Mouse (Mus musculus) G1E-ER4 (cell line): ENCODE measurements around the gene Bloc1s4. TPM values are rescaled to one million over a fixed set of nuclear protein-coding genes. Genes with fewer than 3 reads are reported as not detected.

Source experiments
- GATA1 ChIP-seq: IDR thresholded peaks from one replicate; pipeline ENCODE4 v1.8.0; 2012; ENCODE audit warnings: low read length, inconsistent platforms
- polyA plus RNA-seq: library from polyadenylated mRNA; stranded (reverse); fragments of >175 nt; gene quantifications from 2 replicates; pipeline ENCODE4 v1.2.3, GENCODE M21; 2012

Gene Bloc1s4
- polyA plus RNA-seq, 1 experiment = 28.0 TPM

DNA sequence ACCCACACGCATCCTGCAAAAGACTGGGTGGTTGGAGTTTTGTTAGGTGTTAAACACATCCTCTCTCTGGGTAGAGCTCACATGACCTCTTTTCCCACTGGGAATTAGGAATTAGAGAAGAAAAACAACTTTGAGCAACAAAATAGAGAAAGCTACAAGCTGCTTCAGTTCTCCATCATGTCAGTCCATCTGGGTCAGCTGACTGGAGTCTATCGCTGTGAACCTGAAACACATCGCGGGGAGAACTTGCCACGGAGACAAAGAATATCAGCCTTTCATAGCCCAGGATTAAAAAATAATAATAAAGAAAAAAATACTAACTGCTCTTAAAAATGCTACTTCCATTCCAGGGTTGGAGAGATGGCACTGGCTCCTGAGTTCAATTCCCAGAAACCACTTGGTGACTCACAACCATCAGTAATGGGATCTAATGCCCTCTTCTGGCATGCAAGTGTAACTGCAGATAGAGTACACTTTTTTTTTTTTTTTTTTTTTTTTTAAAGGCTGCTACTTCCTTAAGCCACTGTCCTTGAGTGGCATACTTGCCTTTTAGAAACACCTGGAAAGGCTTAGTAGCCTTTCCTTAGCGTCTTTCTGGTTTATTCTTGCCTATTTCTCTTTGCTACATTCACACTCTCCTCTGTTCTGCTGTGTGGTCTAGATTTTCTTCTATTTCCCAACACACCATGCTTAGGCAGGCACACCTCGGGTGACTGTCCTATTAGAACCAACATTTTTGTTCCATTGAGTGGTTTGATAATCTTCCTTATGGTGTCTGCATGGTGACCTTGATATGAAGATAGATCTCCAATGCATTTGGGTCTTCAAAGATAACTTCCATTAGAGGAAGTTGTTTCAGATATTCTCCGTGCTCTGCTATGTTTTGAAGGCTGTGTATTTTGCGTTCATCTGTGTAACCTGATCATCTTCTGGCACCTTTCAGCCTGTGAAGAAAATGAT, 1.9 kb upstream of the Bloc1s4 start:
- TF ChIP-seq GATA1 = peak; percentile 42

DNA sequence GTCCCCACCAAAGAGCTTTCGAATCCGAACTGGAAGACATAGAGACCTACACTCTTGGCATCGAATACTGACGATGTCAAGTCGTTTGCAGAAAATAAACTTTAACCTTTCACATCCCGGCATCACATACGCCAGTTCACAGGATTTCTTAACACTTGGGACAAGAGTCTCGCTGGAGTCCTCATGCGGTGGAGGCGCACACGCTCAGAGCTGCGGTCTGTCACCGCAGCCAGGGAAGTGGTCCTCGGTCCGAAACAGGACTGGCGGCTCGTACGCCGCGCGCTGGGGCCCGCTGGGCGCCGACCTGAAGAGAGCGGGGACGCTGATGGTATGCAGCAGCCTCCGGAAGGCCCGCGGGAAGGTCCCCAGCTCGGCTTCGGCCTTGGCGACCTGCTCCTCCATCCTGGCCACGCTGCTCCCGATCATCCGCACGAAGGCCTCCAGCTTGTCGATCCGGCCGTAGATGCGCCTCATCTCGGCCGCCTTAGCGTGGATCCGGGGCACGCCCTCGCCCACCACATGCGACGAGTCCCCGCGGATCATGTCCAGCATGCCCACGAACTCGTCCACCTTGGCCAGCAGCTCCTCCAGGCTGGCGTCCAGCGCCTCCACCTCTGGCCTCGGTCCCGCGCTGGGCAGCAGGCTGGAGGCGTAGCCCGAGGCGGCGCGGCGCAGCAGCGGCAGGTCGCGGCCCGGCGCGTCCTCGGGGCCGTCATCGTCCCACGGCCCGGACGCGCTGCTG, 485 bp downstream of the Bloc1s4 start:
- TF ChIP-seq GATA1 = no peak

DNA sequence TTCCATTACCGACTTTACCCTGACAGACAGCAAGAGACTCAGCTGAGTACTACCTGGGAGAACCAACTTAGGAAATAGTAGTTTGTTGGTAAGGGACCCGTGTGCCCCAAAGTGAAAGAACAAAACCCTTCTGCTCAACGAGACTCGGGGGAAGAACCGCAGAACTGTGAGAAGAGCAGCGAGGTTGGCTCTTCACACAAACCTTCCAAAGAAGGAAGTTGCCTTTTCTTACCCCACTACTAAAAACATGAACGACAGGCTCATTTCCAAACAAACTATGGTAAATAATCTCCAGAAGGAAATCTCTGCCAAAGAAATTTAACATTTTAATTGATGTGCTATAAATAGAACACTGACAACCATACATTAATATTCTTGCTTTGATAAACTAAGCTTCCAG, 1.4 kb downstream of the Bloc1s4 start:
- TF ChIP-seq GATA1 = no peak

DNA sequence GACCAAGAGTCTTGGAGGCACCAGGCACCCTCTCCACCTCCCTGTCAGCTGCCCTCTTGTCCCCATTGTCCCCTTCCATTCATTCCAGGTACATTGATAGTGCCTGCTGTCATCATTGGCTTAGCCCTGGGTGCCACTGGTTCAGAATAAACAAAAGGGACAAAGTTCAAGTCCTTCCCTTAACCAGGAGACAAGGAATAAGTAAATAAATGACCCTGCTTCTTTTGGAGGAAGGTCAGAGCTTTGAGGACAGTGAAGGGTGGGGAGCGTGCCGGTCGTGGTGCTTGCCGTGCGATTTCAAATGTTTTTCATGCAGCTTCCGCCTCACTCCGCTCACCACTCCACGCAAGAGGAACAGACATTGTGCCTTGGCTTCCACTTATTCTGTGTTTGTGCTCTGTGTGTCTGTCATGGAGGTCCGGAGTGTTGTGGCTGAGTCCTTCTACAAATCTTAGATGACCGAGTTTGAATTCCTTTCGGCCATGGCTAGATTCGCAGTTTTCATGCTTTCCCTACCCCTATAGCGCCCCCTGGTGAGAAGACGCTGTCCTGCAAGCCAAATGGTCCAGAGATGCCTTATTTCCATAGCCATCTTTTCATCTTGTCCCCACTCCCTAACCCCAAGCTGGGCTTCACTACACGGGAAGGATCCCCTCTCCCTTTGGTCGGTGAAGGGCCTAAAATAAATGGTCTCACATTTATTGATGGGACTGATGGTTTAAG, 6.2 kb downstream of the Bloc1s4 start:
- TF ChIP-seq GATA1 = no peak

DNA sequence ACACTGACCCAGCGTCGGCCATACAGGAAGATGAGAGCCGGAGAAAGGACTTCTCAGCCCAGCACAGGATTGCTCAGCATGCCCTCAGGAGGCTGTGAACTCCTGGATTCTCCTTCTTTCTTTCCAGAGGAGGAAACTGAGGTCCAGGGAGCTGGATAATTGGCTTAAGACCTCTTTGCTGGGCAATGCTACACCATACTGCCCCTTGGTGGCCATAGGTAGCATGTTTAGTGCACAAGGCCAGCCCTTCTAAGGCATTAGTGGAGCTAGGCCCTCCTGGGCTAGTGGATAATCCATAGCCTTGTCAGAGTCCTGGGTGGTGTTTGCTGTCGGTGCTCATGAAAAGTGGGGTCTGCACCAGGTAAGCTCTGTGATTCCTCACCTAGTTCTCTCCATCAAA, 8.6 kb downstream of the Bloc1s4 start:
- no peak for TF ChIP-seq GATA1

DNA sequence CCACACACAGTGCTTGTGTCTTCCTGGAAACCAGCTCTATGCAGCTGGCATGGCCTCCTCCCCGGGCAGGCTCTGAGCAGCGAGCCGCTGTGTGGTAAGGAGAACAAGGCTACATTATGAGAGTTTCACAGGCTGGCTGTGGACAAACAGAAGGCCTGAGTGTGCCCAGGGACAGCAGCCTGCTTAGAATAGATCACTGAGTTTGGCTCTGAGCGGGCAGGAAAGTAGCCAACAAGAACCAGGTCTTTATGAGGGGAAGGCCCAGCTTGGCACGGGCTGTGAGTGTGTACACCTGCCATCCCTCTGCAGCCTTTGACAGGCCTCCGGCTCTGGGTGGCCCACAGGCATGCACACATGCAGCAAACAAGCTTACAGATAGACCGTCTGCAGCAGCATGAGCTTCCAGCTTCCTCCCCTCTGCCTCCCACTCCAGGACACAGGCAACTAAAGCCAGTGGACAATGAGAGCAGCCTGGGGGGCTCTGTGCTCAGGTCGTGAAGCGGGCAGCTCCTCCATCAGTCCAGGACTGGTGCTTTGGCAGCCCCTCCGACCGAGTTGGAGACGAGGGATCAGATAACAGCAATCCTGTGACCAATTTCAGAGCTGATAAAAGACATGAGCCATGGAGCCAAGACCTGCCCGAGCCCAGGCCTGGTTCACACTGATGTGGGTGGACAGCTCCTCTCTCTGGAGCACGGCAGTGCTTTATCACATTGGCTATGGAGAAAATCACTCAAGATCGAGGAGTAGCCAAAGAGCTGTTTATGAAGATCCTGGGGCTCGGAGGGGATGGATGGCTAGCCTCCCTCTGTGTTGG, 9.4 kb downstream of the Bloc1s4 start:
- no peak for TF ChIP-seq GATA1

DNA sequence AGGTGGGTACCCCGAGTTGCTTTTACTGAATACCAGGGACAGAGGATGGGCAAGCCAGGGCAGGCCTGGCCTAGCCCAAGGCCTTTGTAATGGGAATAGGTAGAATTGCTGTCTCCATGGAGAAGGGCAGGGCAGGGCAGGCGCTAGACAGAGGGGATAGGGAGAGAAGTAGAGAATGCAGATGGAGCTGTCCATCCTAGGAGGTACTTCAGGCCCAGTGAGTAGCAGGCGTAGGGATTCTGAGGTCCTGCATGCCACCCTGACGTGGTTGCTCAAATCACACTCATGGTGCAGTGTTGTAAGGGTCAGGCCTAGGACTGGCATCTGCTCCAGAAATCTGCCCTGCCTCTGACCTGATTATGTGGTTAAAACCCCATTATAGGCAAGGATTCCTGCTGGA, 10.7 kb downstream of the Bloc1s4 start:
- TF ChIP-seq GATA1 = no peak

DNA sequence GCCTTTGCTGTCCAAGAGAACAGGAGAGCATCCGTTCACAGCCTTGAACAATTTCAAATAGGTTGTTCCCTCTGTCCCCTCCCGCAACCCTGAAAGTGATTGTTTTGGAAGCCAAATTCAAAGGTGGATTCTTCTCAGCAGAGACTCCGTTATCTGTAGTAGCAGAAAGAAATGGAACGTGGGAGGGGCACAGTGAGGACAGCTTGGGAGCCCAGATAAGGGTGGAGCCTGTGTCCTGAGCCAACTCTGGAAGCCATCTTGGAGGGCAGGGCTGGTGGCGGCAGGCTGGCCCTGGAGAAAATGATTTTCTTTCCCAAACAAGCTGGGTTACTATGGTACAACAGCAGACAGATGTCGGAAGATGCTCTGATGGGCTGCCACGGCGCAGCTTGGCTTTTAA, 12.4 kb downstream of the Bloc1s4 start:
- peak; percentile 72 for TF ChIP-seq GATA1

DNA sequence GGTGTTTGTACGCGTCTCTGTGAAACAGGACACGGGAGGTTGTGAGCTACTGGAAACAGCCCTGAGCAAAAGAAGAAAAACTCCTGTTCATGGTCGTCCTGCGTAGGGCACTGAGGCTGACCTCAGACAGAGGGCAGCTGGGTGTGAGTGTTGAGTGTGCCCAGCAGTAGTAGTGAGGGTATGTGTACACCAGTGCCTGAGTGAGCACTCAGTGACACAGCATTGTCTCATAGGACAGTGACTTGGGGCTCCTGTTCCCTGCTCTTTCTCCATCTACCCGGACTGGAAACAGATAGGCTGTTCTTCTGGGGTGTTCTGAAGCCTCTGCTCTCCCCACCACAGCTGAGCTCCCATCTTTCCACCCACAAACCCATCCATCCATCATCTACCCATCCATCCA, 13.3 kb downstream of the Bloc1s4 start:
- no peak for TF ChIP-seq GATA1

DNA sequence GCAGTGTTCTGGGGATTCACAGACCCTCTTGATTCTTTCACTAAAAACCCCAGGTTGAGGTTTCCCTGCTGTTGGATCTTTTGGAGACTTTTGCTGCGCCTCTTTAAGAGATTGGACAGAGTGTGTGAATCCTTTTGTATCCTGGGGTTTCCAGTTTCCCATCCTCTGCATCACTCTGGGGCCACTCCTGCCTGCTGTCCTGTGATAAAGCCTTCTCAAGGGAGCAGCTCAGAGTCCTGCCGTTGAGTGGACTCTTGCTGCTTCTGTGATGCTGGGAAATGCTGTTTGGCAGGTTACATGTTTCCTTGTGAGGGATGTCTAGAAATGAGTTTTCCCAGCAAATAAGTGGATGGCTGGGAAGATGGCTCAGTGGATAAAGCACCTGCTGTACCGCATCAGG, 15.0 kb downstream of the Bloc1s4 start:
- TF ChIP-seq GATA1 = no peak

DNA sequence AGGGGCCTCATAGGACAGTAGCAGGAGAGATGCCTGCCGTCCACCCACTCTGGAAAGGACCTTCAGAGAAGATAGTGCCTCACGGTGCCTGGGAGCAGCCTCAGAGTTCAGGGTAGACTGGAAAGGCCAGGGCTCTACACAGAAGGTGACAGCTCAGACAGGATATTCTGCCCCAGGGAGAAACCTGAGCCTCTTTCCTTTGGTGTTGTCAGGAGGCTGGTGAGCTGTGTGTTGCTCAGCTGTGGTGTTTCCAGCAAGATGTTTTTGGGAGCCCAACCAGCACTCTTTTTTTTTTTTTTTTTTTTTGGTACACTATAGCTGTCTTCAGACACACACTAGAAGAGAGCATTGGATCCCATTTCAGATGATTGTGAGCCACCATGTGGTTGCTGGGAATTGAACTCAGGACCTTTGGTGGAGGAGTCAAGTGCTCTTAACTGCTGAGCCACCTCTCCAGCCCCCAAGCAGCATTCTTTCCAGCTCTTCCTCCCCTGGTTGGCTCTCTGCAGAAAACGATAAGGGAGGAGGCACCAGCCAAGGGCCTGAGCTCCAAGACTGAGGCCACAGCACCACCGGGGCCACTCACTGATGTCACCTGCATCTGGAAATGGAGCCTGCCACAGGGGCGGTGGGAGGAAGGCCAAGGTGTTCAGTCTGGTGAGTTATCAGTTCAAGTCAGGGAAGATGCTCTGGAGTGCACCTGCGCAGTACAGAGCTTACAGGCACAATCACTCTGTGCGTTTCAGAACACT, 16.4 kb downstream of the Bloc1s4 start:
- no peak for TF ChIP-seq GATA1

DNA sequence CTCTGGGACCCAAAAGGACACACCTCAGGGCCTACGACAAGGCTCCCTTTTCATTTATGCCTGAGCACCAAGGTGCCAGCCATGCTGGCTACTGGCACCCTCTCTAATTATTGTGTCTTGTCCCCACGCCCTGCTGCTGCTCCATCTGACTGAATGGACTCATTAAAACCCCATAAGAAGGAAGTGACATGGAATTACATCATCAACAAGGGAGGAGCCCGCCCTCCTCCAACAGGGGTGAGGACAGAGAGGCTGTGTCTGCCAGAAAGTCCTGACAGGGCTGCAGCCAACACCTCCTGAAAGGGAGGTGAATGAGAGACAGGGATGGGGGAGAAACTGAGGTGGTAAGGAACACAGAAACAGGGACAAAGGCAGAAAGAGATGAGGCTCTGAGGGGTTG, 17.8 kb downstream of the Bloc1s4 start:
- TF ChIP-seq GATA1 = no peak

DNA sequence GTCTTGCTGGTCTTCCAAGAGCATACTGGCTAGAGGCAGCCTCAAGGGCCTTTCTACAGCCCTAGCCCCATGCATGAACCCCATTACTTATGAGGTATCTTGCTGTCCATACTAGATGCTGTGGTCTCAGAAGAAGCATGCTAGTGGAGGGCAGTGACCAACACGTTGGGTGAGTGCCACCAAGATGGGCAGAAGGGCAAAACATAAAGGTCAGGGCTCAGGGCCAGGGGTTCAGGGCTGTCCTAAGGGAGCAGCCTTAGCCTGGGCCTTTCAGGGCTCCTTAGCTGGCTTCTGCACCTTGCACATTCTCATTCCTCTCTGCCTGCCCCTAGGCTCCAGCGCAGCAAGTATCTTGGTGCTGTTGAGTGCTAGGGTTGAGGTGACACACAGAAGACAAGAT, 18.5 kb downstream of the Bloc1s4 start:
- no peak for TF ChIP-seq GATA1

DNA sequence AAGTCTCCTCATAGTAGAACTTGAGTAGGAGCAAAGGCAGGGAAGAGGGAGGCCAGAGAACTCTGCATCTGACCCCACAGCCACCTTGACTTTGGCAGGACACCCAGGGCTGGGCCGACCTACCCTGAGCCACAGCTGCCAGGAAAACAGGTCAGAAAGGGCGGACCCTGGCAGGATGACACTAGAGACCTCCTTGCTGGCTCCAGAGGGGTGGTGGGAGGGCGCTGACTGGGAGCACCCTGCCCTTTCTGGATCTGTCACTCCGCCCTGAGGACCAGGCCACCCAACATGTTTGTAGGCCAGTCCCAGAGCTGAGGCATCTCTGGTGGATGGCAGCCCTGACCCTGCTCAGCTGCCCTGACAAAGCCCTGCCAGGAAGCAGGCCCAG, 19.4 kb downstream of the Bloc1s4 start:
- no peak for TF ChIP-seq GATA1

DNA sequence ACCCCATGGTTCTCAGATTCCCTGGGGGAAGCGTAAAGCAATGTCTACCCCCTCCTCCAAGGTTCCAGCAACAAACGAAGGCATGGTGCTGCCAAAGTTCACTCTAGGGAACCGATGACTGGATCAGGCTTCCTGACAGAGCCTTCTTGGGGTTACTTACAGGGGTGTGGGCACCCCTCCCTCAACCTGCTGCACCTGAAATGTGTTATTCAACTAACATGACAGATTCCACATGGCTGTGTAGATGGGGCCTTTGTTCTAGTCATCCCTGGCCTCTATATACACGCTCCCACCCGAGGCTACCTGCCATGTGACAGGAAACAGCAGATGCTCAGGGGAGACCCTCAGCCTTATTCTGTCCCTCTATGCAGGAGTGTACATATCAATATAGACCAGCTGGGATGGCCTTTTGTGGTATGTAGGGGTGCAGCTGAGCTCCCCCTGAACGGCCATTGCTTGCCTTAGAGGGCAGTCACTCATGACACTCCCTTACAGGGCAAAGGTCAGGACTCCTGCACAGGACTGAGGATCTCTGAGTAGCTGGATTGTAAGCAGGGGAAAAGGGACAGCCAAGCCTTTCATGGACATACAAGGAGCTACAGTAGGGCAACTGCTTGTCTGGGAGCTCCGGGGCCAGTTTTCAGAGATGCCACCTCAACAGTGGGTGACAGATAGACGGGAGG, 19.9 kb downstream of the Bloc1s4 start:
- no peak for TF ChIP-seq GATA1
